Mouse (Mus musculus) lung, postnatal 4 days (tissue): ENCODE measurements around the gene Agpat3.

ENCODE experiments used
- DNase-seq, 2 experiments: peaks; one replicate each; pipeline ENCODE4 v3.0.0; 2021

The Agpat3 gene

GRCm38 (mm10) chr10:78246725-78247124 lies 105.6 kb downstream of the Agpat3 start:
- no peak for DNase-seq

GRCm38 (mm10) chr10:78245225-78245547 lies 107.1 kb downstream of the Agpat3 start:
- DNase-seq = no peak

- DNase-seq = peak; percentile 90 to 93
These were observed 107.7 kb downstream of the Agpat3 start, which contains the start of gene Trappc10 for GRCm38 (mm10) chr10:78244438-78245224. TSS of gene Trappc10 (minus strand) at chr10:78244641.

- peak; percentile 50 to 59 for DNase-seq
These were observed 108.2 kb downstream of the Agpat3 start for GRCm38 (mm10) chr10:78244058-78244437.

GRCm38 (mm10) chr10:78238926-78239325 lies 113.4 kb downstream of the Agpat3 start:
- no peak for DNase-seq

GRCm38 (mm10) chr10:78238297-78238696 lies 114.0 kb downstream of the Agpat3 start:
- DNase-seq = no peak

- DNase-seq = no peak
These were observed 114.5 kb downstream of the Agpat3 start for GRCm38 (mm10) chr10:78237809-78238208.

GRCm38 (mm10) chr10:78236885-78237629 lies 115.2 kb downstream of the Agpat3 start:
- no peak for DNase-seq

- no peak for DNase-seq
These were observed 118.5 kb downstream of the Agpat3 start for GRCm38 (mm10) chr10:78233756-78234155.

- no peak for DNase-seq
These were observed 119.1 kb downstream of the Agpat3 start for GRCm38 (mm10) chr10:78233161-78233560.

- DNase-seq = no peak
These were observed 119.8 kb downstream of the Agpat3 start for GRCm38 (mm10) chr10:78232301-78232980.

GRCm38 (mm10) chr10:78228560-78228928 lies 123.7 kb downstream of the Agpat3 start:
- no peak for DNase-seq

- no peak for DNase-seq
These were observed 124.3 kb downstream of the Agpat3 start for GRCm38 (mm10) chr10:78227875-78228559.

- DNase-seq = no peak
These were observed 128.2 kb downstream of the Agpat3 start for GRCm38 (mm10) chr10:78224136-78224535.

GRCm38 (mm10) chr10:78222908-78223307 lies 129.4 kb downstream of the Agpat3 start:
- DNase-seq = peak in 1 of 2 experiments; percentile 42

GRCm38 (mm10) chr10:78221315-78221714 lies 131.0 kb downstream of the Agpat3 start:
- DNase-seq = no peak

GRCm38 (mm10) chr10:78219528-78219927 lies 132.8 kb downstream of the Agpat3 start:
- DNase-seq = no peak
